Mouse (Mus musculus): ENCODE measurements at regions not wholly inside any gene's neighbourhood (a gene's known extent, or its start where the extent isn't known, plus 50 kb on each side); places are given as distances from the start of the nearest gene placed in this dataset.

- no peaks in the 10 kb centered on the region for H3K9me3 ChIP-seq
- no peak overlapping the region for H3K27ac ChIP-seq
- 79% methylated on average over 3 of the region's 3 CpGs for WGBS
- H3K4me2 ChIP-seq: no peak overlapping the region
- no peak overlapping the region for H3K9ac ChIP-seq
- no peaks in the 10 kb centered on the region for H3K27me3 ChIP-seq (replicated peaks)
- ATAC-seq (ENCODE audit: insufficient read depth, low FRiP score, low read depth): no peak
- no peaks in the 10 kb centered on the region for H3K36me3 ChIP-seq
- no peak overlapping the region for H3K4me3 ChIP-seq (replicated peaks)
- H3K4me1 ChIP-seq: no peaks in the 10 kb centered on the region
Observed at GRCm38 (mm10) chr15:52899822-52900221, 984.9 kb upstream of the Gm7489 start.

- Histone ChIP-seq H3K27ac (no peak overlapping the region), H3K9ac (no peak overlapping the region), H3K4me1 (no peaks in the 10 kb centered on the region), H3K4me3 (replicated peaks) (no peak overlapping the region), H3K27me3 (replicated peaks) (no peaks in the 10 kb centered on the region), H3K36me3 (no peaks in the 10 kb centered on the region), H3K4me2 (no peak overlapping the region), H3K9me3 (no peaks in the 10 kb centered on the region)
- ATAC-seq (ENCODE audit: insufficient read depth, low FRiP score, low read depth): no peak
- WGBS: 68% methylated on average over 3 of the region's 3 CpGs
Observed at GRCm38 (mm10) chr15:52905231-52905630, 979.5 kb upstream of the Gm7489 start.

- H3K4me3 ChIP-seq (replicated peaks): no peak overlapping the region
- no peak overlapping the region for H3K27ac ChIP-seq
- no peak overlapping the region for H3K4me2 ChIP-seq
- H3K36me3 ChIP-seq: no peaks in the 10 kb centered on the region
- no peaks in the 10 kb centered on the region for H3K4me1 ChIP-seq
- no peak for ATAC-seq (ENCODE audit: insufficient read depth, low FRiP score, low read depth)
- 53% methylated on average over 1 of the region's 1 CpGs for WGBS
- no peaks in the 10 kb centered on the region for H3K9me3 ChIP-seq
- H3K9ac ChIP-seq: no peak overlapping the region
- no peaks in the 10 kb centered on the region for H3K27me3 ChIP-seq (replicated peaks)
Observed at GRCm38 (mm10) chr15:52907217-52907616, 977.5 kb upstream of the Gm7489 start.

GRCm38 (mm10) chr15:52922277-52922676 is 962.4 kb upstream of the Gm7489 start:
- no peak overlapping the region for H3K4me3 ChIP-seq (replicated peaks)
- no peak overlapping the region for H3K27ac ChIP-seq
- H3K36me3 ChIP-seq: no peaks in the 10 kb centered on the region
- no peak overlapping the region for H3K4me2 ChIP-seq
- ATAC-seq (ENCODE audit: insufficient read depth, low FRiP score, low read depth): no peak
- no peaks in the 10 kb centered on the region for H3K9me3 ChIP-seq
- 81% methylated on average over 1 of the region's 1 CpGs for WGBS
- H3K27me3 ChIP-seq (replicated peaks): no peaks in the 10 kb centered on the region
- H3K9ac ChIP-seq: no peak overlapping the region
- no peaks in the 10 kb centered on the region for H3K4me1 ChIP-seq

GRCm38 (mm10) chr15:52928408-52928807 is 956.3 kb upstream of the Gm7489 start:
- no peaks in the 10 kb centered on the region for H3K27me3 ChIP-seq (replicated peaks)
- H3K4me2 ChIP-seq: no peak overlapping the region
- no peaks in the 10 kb centered on the region for H3K4me1 ChIP-seq
- no peak; the same call in 1 of the 2 replicates for ATAC-seq (ENCODE audit: insufficient read depth, low FRiP score, low read depth)
- no peaks in the 10 kb centered on the region for H3K9me3 ChIP-seq
- H3K27ac ChIP-seq: no peak overlapping the region
- no peak overlapping the region for H3K4me3 ChIP-seq (replicated peaks)
- no peaks in the 10 kb centered on the region for H3K36me3 ChIP-seq
- no peak overlapping the region for H3K9ac ChIP-seq
- WGBS: 36% methylated on average over 3 of the region's 3 CpGs

- H3K4me2 ChIP-seq: no peak overlapping the region
- no peak overlapping the region for H3K27ac ChIP-seq
- H3K27me3 ChIP-seq (replicated peaks): no peaks in the 10 kb centered on the region
- no peak overlapping the region for H3K9ac ChIP-seq
- no peak for ATAC-seq (ENCODE audit: insufficient read depth, low FRiP score, low read depth)
- H3K4me3 ChIP-seq (replicated peaks): no peak overlapping the region
- 80% methylated on average over 2 of the region's 2 CpGs for WGBS
- H3K36me3 ChIP-seq: no peaks in the 10 kb centered on the region
- H3K4me1 ChIP-seq: no peaks in the 10 kb centered on the region
- H3K9me3 ChIP-seq: no peaks in the 10 kb centered on the region
Observed at GRCm38 (mm10) chr15:52937138-52937537, 947.6 kb upstream of the Gm7489 start.

GRCm38 (mm10) chr15:52944592-52944991 is 940.1 kb upstream of the Gm7489 start:
- H3K9me3 ChIP-seq: no peaks in the 10 kb centered on the region
- no peaks in the 10 kb centered on the region for H3K36me3 ChIP-seq
- no peaks in the 10 kb centered on the region for H3K4me1 ChIP-seq
- no peak for ATAC-seq (ENCODE audit: insufficient read depth, low FRiP score, low read depth)
- H3K4me3 ChIP-seq (replicated peaks): no peak overlapping the region
- no peaks in the 10 kb centered on the region for H3K27me3 ChIP-seq (replicated peaks)
- H3K4me2 ChIP-seq: no peak overlapping the region
- H3K27ac ChIP-seq: no peak overlapping the region
- 73% methylated on average over 4 of the region's 4 CpGs for WGBS
- H3K9ac ChIP-seq: no peak overlapping the region

GRCm38 (mm10) chr15:52948196-52948595 is 936.5 kb upstream of the Gm7489 start:
- H3K4me1 ChIP-seq: no peaks in the 10 kb centered on the region
- 86% methylated on average over 4 of the region's 4 CpGs for WGBS
- H3K4me2 ChIP-seq: no peak overlapping the region
- H3K4me3 ChIP-seq (replicated peaks): no peak overlapping the region
- H3K9me3 ChIP-seq: no peaks in the 10 kb centered on the region
- no peak overlapping the region for H3K27ac ChIP-seq
- H3K27me3 ChIP-seq (replicated peaks): no peaks in the 10 kb centered on the region
- no peaks in the 10 kb centered on the region for H3K36me3 ChIP-seq
- no peak for ATAC-seq (ENCODE audit: insufficient read depth, low FRiP score, low read depth)
- H3K9ac ChIP-seq: no peak overlapping the region

GRCm38 (mm10) chr15:52953480-52953879 is 931.2 kb upstream of the Gm7489 start:
- ATAC-seq (ENCODE audit: insufficient read depth, low FRiP score, low read depth): no peak
- Histone ChIP-seq H3K9me3 (no peaks in the 10 kb centered on the region), H3K27me3 (replicated peaks) (no peaks in the 10 kb centered on the region), H3K4me2 (no peak overlapping the region), H3K27ac (no peak overlapping the region), H3K4me3 (replicated peaks) (no peak overlapping the region), H3K9ac (no peak overlapping the region), H3K4me1 (no peaks in the 10 kb centered on the region), H3K36me3 (no peaks in the 10 kb centered on the region)
- WGBS: 65% methylated on average over 1 of the region's 1 CpGs

GRCm38 (mm10) chr15:52954715-52955593 is 929.8 kb upstream of the Gm7489 start:
- no peaks in the 10 kb centered on the region for H3K36me3 ChIP-seq
- no peak overlapping the region for H3K27ac ChIP-seq
- no peak overlapping the region for H3K9ac ChIP-seq
- H3K9me3 ChIP-seq: no peaks in the 10 kb centered on the region
- H3K4me1 ChIP-seq: no peaks in the 10 kb centered on the region
- ATAC-seq (ENCODE audit: insufficient read depth, low FRiP score, low read depth): no peak
- no peak overlapping the region for H3K4me3 ChIP-seq (replicated peaks)
- WGBS: 57% methylated on average over 7 of the region's 7 CpGs
- H3K27me3 ChIP-seq (replicated peaks): no peaks in the 10 kb centered on the region
- H3K4me2 ChIP-seq: no peak overlapping the region

GRCm38 (mm10) chr15:52959711-52960110 is 925.0 kb upstream of the Gm7489 start:
- Histone ChIP-seq H3K9ac (no peak overlapping the region), H3K27me3 (replicated peaks) (no peaks in the 10 kb centered on the region), H3K9me3 (no peaks in the 10 kb centered on the region), H3K4me3 (replicated peaks) (no peak overlapping the region), H3K36me3 (no peaks in the 10 kb centered on the region), H3K4me1 (no peaks in the 10 kb centered on the region; the same call in 1 of the 2 replicates), H3K4me2 (no peak overlapping the region), H3K27ac (no peak overlapping the region)
- 71% methylated on average over 2 of the region's 2 CpGs for WGBS
- ATAC-seq (ENCODE audit: insufficient read depth, low FRiP score, low read depth): no peak

- Histone ChIP-seq H3K4me3 (replicated peaks) (no peak overlapping the region), H3K4me2 (no peak overlapping the region), H3K27ac (no peak overlapping the region), H3K4me1 (no peaks in the 10 kb centered on the region; the same call in 1 of the 2 replicates), H3K36me3 (no peaks in the 10 kb centered on the region), H3K27me3 (replicated peaks) (no peaks in the 10 kb centered on the region), H3K9ac (no peak overlapping the region), H3K9me3 (no peaks in the 10 kb centered on the region)
- 79% methylated on average over 3 of the region's 3 CpGs for WGBS
- ATAC-seq (ENCODE audit: insufficient read depth, low FRiP score, low read depth): no peak
Observed at GRCm38 (mm10) chr15:52961491-52961890, 923.2 kb upstream of the Gm7489 start.

Measured in stomach, embryonic 15.5 days (tissue).